Mouse (Mus musculus) right cerebral cortex, postnatal 36 days (tissue): ENCODE measurements at regions not wholly inside any gene's neighbourhood (a gene's known extent, or its start where the extent isn't known, plus 50 kb on each side); places are given as distances from the start of the nearest gene placed in this dataset.
"Not testable (repeated sequence)": the region's sequence is repeated elsewhere in the genome, so short reads cannot be mapped to it uniquely, and the experiment has no call there.

Experiments
- DNase-seq, 2 experiments: peaks; one replicate each; pipeline ENCODE4 v3.0.0; 2022; ENCODE audit warnings: low spot score in 2 of 2, mixed read lengths in 1 of 2

GRCm38 (mm10) chr6:73676979-73677378 lies 207.5 kb upstream of the 4931417E11Rik start:
- peak in 1 of 2 experiments; percentile 2 for DNase-seq

- no peak for DNase-seq
Measured at GRCm38 (mm10) chr6:73669401-73669800, 199.9 kb upstream of the 4931417E11Rik start.

GRCm38 (mm10) chr6:73658988-73659387 lies 189.5 kb upstream of the 4931417E11Rik start:
- no peak for DNase-seq

- DNase-seq, result no peak
Measured at GRCm38 (mm10) chr6:73645378-73645777, 175.9 kb upstream of the 4931417E11Rik start.

- peak; percentile 37 to 69 for DNase-seq
Measured at GRCm38 (mm10) chr6:73644778-73645267, 175.4 kb upstream of the 4931417E11Rik start.

GRCm38 (mm10) chr6:73628600-73628999 lies 159.1 kb upstream of the 4931417E11Rik start:
- no peak for DNase-seq

GRCm38 (mm10) chr6:73626451-73626850 lies 157.0 kb upstream of the 4931417E11Rik start:
- DNase-seq, result no peak

- no peak for DNase-seq
Measured at GRCm38 (mm10) chr6:73624211-73624610, 154.7 kb upstream of the 4931417E11Rik start.

GRCm38 (mm10) chr6:73621839-73622426 lies 152.5 kb upstream of the 4931417E11Rik start:
- DNase-seq, result no peak

GRCm38 (mm10) chr6:73612266-73612665 lies 142.8 kb upstream of the 4931417E11Rik start:
- DNase-seq, result no peak

- no peak for DNase-seq
Measured at GRCm38 (mm10) chr6:73611839-73612238, 142.4 kb upstream of the 4931417E11Rik start.

- DNase-seq, result no peak
Measured at GRCm38 (mm10) chr6:73610048-73610624, 140.7 kb upstream of the 4931417E11Rik start.

- DNase-seq, result no peak
Measured at GRCm38 (mm10) chr6:73587686-73588085, 118.2 kb upstream of the 4931417E11Rik start.

- no peak for DNase-seq
Measured at GRCm38 (mm10) chr6:73576708-73577107, 107.2 kb upstream of the 4931417E11Rik start.

- no peak for DNase-seq
Measured at GRCm38 (mm10) chr6:73560000-73560399, 90.5 kb upstream of the 4931417E11Rik start.

GRCm38 (mm10) chr6:73530559-73530958 lies 61.1 kb upstream of the 4931417E11Rik start:
- DNase-seq, result no peak

GRCm38 (mm10) chr6:73530098-73530497 lies 60.6 kb upstream of the 4931417E11Rik start:
- no peak for DNase-seq

- DNase-seq, result no peak
Measured at GRCm38 (mm10) chr6:73523658-73524057, 54.2 kb upstream of the 4931417E11Rik start.

- DNase-seq, result not testable (repeated sequence)
Measured at GRCm38 (mm10) chr6:73519894-73520293, 50.4 kb upstream of the 4931417E11Rik start.
